Mouse (Mus musculus): ENCODE data around the gene Jkamp. TPM values are rescaled to one million over a fixed set of nuclear protein-coding genes. Genes with fewer than 3 reads are reported as not detected.
"Not testable (repeated sequence)": the region's sequence is repeated elsewhere in the genome, so short reads cannot be mapped to it uniquely, and the experiment has no call there.

Jkamp gene
- total RNA-seq (2021) = 10 to 100 TPM; 54.8 to 55.5 TPM

DNA sequence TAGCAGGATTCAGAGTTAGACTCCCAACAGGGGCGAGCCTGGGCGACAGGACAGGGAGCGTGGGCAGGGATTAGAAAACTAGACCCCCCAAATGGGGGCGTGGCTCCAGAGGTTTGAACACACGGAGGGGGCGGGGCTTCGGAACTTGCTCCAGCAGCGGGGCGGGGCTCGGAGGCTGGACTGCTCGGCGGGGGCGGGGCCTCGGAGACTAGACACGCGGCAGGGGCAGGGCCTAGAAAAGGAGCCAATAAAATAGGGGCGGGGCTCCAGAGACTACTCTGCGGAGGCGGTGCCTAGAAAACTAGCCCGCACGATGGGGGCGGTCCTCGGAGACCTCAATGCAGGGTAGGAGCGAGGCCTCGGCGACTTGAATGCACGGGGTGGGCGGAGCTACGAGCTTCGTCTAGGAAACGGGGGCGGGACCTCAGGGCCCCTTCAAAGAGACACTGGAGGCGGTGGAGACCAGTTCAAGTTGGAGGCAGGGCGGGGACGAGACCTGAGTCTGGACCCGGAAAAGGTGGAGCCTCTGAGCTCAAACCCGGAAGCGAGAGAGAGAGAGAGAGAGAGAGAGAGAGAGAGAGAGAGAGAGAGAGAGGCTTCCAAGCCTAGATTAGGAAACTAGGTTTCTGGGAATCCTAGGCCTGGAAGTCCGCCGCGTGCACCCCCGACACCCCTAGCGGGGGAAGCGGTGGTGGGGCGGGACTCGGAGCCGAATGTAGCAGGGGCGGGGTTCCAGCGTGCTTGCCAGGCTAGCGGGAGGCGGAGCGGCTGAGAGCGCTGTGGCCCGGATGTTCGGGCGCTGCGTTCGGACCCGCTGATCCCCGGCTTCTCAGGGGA lies at the start of gene Jkamp, which contains the start of gene L3hypdh:
Jkamp (plus strand) TSS at position 261 of the 837 bp plus-strand sequence.
L3hypdh (minus strand) TSS at position 111 of the 837 bp plus-strand sequence.
- intact Hi-C loops (cut with DNase I) = loop anchor here (1.0 to 10.0 kb wide), 3 partner anchors 15 to 579 kb away; partner anchors contain the start of genes Dhrs7 and Rtn1

DNA sequence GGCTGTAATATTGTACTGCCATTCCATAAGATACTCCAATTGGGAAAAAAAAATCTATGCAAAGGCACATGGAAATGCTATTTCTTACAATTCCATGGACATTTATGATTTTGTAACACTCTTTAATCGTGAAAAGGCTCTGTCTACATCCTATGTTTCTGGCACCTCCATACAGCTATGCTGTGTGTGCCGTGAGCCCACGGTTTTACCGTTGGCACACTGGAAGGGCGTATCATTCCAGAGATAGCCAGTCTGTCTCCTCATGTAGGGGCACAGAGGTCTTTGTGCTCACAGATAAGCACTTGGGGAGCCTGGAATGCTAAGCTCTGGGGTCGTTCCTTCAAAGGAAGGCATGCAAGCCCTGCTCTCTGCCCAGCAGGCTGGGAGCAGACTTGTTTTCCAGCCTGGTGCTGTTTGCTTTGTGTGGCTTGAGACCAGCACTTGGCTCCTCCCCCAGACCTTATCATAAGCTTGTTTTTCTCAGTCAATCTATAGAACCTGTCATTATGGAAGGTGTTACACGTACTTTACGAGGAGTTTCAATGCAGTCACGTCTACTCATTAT lies 49.2 kb upstream of the Jkamp start:
- intact Hi-C loops (cut with DNase I) = no loop called here
- DNase-seq (ENCODE audit: low spot score in 2 of 2) = no peak

More for the DNA sequence above, at the start of gene Jkamp, which contains the start of gene L3hypdh:
- peak; percentile 98 to 99 for DNase-seq (ENCODE audit: low spot score in 2 of 2)

DNA sequence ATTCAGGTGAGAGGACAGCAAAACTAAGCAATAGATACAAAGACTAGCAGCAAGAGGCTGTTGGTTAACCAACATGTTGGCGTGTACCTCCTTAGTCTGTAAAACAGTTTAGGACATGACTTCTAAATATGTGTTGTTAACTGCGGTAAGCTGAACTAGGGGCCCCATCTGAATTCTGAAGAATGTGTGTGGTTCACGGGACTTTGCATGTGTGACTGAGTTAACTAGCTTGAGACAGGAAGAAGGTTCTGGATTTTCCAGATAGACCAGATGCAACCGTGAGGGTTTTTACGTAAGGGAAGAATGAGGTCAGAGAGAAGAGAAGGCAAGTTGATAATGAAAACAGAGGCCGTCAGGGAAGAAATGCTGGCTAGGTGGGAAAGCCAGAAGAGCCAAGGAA lies 48.3 kb upstream of the Jkamp start:
- intact Hi-C loops (cut with DNase I) = no loop called here
- no peak for DNase-seq (ENCODE audit: low spot score in 2 of 2)

DNA sequence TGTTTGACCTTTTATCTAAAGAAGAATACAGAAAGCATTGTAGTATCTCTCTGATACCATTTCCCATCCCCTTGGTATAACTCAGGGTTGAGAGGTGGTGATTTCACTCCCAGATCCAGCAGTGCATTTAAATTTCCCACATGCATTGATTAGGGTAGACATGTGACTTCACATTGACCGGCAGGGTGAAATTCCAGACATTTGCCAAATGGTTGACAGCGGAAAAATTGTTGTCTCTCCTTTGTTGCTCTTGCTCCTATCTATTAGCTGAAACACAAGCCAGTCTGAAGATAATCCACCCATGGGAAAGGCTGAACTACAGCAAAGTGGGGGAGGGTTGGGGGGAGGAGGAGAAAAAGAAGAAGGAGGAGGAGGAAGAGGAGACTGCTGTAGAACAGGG lies 46.5 kb upstream of the Jkamp start:
- no peak for DNase-seq (ENCODE audit: low spot score in 2 of 2)
- intact Hi-C loops (cut with DNase I) = no loop called here

DNA sequence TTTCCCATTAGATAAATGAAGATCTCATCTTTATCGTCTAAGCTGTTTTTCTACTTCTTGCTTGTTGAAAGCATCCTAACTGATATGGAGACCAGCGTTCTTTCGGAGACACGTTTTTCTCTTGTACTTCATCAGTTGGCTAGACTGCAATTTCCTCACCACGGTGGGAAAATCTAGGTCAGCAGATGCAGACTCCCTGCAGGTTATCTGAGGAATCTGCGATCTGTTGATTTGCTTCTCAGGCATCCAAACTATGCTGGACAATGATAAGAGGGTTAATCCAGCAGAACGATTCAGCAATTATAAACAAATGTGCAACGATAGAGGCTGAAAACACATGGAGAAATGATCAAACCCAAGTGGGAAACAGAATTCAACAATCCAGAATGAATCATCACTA lies 45.9 kb upstream of the Jkamp start:
- intact Hi-C loops (cut with DNase I) = no loop called here
- DNase-seq (ENCODE audit: low spot score in 2 of 2) = peak in 1 of 2 experiments; percentile 11

DNA sequence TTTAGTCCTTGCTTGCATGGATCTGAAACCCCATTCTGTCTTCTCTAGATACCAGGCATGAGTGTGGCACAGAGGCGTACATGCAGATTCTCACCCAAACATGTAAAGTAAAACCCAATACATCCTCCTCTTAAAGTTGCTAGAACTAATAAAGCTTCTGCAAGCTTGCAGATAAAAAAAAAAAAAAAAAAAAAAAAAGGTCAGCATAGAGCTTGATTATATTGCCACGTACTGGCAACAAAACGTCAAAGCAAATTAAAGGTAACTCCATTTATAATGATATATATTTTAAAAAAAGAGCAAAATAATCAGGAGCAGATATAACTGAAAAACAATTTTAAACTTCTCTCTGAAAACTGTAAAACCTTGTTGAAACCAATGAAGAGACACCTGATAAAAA lies 44.2 kb upstream of the Jkamp start:
- DNase-seq (ENCODE audit: low spot score in 2 of 2) = no peak
- intact Hi-C loops (cut with DNase I) = no loop called here

DNA sequence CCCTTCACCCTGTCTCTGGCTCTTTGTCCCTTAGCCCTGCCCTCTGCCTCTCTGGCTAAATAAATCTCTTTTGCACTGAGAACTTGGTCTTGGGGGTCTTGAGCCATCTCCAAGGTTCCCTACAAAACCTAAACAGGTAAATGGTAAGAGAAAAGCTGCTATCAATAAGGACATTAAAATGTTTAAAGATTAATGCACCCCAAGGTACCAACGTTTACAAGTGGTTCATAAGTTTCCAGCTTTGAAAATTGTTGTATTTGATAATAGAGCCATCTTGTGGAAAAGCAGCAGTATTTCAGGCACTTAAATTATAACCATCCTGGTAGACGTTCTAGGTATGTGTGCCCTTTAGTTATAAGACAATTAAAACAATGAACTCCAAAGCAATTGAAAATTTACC lies 37.9 kb upstream of the Jkamp start:
- DNase-seq (ENCODE audit: low spot score in 2 of 2) = no peak
- intact Hi-C loops (cut with DNase I) = loop anchor here (1.0 kb wide), 1 partner anchor 279 kb away; no protein-coding TSS in a partner anchor

DNA sequence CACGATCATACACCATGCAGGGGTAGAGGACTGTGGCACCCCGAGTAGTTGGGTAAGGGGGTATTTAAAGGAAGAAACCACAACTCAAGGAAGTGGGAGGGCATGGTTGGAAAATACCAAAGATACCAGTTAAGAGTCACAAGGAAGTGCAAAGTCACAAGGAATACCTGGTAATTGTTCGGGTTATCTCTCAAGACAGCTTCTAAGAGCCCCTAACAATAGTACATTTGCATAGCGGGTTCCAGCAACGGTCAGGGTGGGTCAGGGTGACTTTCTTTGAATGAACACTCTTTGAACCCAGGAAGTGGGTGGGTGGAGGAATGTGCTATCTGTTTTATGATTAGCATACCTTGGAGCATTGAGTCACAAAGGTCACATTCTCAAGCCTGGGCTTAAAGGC lies 35.2 kb upstream of the Jkamp start:
- intact Hi-C loops (cut with DNase I); DNase-seq (ENCODE audit: low spot score in 2 of 2): not testable (repeated sequence)

DNA sequence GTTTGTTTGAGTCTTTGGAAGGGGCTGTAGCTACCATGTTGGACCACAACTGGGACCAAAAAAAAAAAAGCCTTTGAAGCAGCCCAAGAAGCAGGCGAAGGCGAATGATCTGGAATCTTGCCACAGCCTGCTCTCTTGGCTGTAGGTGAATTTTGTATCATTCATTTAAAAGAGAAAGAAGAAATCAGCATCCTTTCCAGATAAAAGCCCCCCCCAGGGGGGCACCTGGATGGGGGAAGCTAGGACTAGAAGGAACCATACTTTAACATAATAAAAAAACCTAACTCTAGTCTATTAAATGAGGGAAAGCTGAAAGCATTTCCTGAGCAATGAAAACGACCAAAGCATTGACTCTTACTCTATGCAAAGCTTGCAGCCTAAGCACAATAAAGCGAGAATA lies 34.6 kb upstream of the Jkamp start:
- intact Hi-C loops (cut with DNase I) = no loop called here
- DNase-seq (ENCODE audit: low spot score in 2 of 2) = no peak

DNA sequence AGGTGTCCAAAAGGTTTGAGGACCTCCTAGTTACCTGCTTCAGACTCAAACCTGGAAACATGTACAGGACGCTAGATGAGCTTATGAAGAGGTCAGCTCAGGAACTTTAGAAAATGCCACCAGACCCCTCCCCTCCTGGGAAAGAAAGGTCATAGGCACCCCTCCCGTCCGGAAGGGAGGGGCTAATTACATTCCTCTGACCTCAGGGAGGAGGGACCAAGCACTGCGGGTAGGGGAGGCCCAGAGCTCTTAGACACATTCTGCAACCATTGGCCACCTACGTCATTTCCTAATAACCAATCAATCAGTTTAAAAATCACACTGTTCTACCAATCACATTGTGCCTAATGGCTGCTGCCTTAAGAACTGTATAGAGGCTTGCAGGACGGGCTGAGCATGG lies 32.8 kb upstream of the Jkamp start:
- no peak for DNase-seq (ENCODE audit: low spot score in 2 of 2)
- intact Hi-C loops (cut with DNase I) = no loop called here

DNA sequence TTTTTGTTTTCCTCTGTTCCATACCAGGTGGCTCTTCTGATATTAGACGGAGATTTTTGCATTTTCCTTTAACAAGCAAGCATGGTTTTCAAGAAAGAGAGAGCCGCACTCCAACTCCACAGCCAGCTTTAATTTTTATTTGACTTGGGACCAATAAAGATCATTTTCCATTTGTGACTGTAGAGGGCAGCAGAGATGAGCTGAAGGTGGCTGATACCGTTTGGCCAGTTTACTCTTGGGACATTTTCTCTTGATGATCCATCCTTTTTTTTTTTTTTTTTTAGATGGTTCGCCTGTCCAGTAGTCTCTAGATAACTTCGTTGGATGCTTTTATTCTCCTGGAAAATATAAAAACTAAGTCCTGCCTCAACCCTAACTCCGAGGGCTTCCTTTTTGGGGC lies 32.1 kb upstream of the Jkamp start:
- intact Hi-C loops (cut with DNase I) = no loop called here
- DNase-seq (ENCODE audit: low spot score in 2 of 2) = peak; percentile 12 to 23

DNA sequence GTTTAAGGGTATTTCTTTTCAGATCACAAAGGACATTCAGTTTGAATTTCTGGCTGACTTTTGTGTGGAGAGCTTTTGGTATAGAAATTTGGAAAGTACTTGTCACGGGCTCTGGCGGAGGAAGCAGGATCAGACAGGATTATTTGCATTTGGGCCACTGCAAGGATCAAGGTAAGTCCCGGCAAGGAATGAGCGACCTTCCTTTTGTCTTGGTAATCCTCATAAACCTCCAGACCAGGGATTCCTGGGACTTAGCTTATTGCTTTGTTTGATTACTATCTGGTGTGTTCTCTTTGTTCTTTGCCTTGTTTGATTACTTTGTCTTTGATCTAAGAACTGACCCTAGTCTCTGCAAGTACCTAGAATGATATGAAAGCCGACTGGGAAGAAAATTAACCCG lies 31.5 kb upstream of the Jkamp start:
- no peak for DNase-seq (ENCODE audit: low spot score in 2 of 2)
- intact Hi-C loops (cut with DNase I) = no loop called here

DNA sequence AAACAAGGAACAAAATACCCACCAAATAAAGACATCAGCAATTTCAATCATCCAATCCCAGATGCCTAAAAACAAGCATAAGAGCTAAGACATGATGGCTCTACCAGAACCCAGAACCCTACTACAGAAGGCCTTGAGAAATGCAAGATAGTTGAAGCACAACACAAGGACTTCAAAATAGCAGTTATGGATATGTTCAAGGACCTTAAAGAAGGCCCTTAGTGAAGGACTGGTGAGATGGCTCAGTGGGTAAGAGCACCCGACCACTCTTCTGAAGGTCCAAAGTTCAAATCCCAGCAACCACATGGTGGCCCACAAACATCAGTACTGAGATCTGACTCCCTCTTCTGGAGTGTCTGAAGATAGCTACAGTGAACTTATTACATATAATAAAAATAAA lies 27.6 kb upstream of the Jkamp start:
- intact Hi-C loops (cut with DNase I) = no loop called here
- no peak for DNase-seq (ENCODE audit: low spot score in 2 of 2)

DNA sequence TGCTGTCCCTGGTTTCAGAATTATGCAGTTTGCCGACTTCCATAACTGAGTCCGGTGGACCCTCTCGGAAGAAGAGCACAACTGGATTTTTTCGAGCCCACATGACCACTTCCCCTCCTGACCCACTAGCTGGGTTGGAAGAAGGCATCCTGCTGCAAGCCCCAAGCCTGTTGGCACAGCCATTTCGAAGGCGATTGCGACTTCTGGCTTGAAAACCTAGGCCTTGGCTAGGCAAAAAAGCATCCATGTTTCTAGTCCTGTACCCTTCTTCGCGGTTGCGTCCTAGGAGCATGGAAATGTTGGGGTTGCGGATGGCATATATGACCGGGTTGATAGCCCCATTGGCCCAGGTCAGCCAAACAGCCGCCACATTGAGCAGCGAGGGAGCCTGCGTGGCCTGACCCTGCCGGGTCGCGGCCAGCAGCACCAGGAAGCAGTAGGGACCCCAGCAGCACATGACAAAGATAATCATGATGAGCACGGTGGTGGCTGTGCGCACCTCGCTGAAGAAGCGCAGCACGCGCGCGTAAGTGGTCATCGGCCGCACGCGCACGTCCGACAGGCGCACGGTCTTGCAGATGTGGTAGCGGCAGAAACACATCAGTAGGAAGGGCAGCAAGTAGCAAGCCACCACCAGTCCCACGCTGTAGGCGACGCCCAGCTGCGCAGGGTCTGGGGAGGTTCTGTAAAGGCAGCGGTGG lies 15.6 kb upstream of the Jkamp start:
- no peak for DNase-seq (ENCODE audit: low spot score in 2 of 2)

DNA sequence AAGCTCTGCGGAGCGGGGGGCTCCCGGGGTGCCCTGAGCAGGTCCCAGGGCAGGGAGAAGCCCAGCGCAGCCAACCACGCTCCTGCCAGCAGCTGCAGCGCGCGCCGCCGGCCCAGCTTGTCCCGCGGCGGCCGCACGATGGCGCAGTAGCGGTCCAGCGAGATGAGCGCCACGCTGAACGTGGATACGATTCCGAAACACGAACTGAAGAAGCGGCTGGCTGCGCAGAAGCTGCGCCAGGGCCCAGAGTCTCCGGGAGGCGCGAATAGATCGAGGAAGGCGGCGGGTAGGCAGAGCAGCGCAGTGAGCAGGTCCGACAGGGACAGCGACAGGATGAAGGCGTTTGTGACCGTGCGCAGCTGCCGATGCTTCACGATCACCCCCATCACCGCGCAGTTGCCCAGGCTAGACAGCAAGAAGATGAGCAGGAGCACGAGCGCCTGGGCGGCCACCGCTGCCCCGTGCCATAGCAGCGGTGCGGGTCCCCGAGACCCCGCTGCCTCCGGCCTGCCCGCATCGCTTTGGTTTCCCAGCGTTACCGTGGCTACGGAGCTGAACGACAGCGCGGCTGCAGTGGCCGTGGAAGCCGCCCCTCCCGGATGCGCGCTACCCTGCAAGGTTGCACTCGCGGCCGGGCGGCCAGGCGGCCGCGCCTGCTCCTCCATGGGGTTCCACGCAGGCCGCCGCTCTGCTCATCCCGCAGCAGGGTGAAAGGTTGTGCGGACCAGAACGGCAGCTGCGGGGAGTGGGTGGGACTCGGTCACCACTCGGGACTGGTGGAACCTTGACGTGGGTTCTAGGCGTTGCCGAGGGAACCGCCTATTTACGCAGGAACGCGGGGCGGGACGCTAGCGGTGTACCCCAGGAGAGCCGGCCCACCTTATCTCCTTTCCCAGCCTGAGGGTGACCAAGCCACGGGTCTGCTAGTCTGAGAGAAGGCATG lies 14.8 kb upstream of the Jkamp start, which contains the start of gene Gpr135:
Gpr135 (minus strand) TSS at position 799 of the 943 bp plus-strand sequence.
- peak; percentile 92 for DNase-seq (ENCODE audit: low spot score in 2 of 2)
- intact Hi-C loops (cut with DNase I) = loop anchor here (1.0 kb wide), 1 partner anchor 15 kb away; the partner anchor contains the start of genes Jkamp and L3hypdh

More for the DNA sequence above, 15.6 kb upstream of the Jkamp start:
- intact Hi-C loops (cut with DNase I) = loop anchor here (1.0 kb wide), 1 partner anchor 16 kb away; the partner anchor contains the start of genes Jkamp and L3hypdh

DNA sequence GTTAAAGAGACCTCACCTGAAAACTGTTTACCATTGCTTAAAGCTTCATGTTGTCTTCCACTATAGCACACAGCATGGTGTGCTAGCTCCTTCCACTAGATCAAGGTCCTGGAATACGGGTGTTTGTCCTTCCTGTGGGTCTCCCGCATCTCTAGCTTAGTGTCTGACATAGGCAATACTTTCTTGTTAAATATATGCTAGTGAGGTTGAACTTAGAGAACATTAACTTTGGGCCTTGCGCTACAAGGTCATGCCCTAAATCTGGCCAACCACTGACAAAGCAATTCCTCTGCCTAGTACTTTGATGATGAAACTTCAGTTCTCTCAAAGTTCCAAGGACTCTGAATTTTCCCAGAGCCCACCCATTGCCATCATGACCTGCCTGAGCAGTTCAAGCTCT lies 7.1 kb upstream of the Jkamp start:
- intact Hi-C loops (cut with DNase I) = no loop called here
- DNase-seq (ENCODE audit: low spot score in 2 of 2) = no peak

DNA sequence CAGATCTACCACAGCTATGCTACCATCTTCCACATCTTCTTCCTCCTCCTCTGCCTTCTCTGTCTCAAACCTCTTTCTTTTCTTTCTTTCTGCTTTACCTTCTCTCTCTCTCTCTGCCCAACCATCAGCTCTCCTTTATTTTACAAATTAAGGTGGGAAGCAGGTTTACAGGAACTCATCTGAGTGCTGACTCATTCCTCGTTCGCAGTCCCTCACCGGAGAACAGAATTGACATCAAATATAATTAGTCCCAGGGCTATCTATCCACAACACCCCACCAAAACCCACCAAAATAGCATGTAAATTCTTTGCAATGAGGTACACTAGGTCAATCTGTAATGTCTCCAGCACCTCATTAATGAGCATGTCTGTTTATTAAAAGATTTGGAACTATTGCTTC lies 3.4 kb upstream of the Jkamp start:
- no peak for DNase-seq (ENCODE audit: low spot score in 2 of 2)
- intact Hi-C loops (cut with DNase I) = loop anchor here (10.0 kb wide), 1 partner anchor 583 kb away; the partner anchor contains the start of gene Dhrs7

DNA sequence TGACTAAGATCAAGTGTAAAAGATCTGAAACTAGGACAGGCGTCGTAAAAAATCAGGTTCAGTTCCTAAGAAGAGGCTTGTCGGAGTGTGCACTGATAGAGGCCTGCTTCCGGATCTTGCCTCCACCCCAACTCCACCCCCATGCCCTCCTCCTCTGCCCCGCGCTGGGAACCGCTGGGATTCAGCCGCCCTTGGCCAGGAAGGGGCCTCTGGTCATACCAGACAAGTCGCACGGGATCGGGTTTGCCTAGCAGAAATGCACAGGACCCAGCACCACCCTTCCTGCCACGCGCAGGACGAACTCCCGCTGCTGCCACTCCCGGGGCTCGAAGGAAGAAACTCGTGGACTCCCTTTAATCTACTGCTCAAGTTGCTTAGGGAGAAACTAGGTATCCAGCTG lies 3.0 kb upstream of the Jkamp start:
- intact Hi-C loops (cut with DNase I) = loop anchor here (10.0 kb wide), 1 partner anchor 582 kb away; the partner anchor contains the start of gene Dhrs7
- no peak for DNase-seq (ENCODE audit: low spot score in 2 of 2)

DNA sequence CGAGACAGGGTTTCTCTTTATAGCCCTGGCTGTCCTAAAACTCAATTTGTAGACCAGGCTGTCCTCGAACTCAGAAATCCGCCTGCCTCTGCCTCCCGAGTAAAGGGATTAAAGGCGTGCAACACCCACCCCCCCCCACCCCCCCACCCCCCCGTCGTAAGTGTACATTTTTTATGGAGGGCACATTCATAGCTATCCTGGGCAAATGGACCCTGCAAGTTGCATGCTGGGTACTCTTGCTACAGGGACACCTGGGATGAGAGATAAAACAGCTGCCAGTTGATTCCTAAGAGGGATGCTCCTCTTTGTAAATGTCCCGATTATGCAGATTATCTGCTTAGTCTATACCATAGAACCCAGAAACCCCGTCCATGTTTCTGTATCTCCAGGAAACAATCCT lies 2.1 kb upstream of the Jkamp start:
- no peak for DNase-seq (ENCODE audit: low spot score in 2 of 2)
- intact Hi-C loops (cut with DNase I) = loop anchor here (10.0 kb wide), 1 partner anchor 582 kb away; the partner anchor contains the start of gene Dhrs7
